Mouse (Mus musculus) heart, adult 2 months (tissue): ENCODE measurements around the gene Grcc10. TPM values are rescaled to one million over a fixed set of nuclear protein-coding genes. Genes with fewer than 3 reads are reported as not detected.

ENCODE experiments used
- DNase-seq, 2 experiments: peaks; one replicate each; pipeline ENCODE4 v3.0.0; 2021
- H3K27ac ChIP-seq: fragments of 200-600 bp; 2 replicates; pipeline ENCODE4 v1.8.1; 2022
- H3K27me3 ChIP-seq: fragments of 200-500 bp; 2 replicates; pipeline ENCODE4 v1.6.1; 2012; ENCODE audit warnings: mild to moderate bottlenecking, low read length, inconsistent platforms, mixed read lengths; ENCODE audit not compliant: control insufficient read depth, insufficient read depth
- H3K36me3 ChIP-seq: fragments of 200-500 bp; 2 replicates; pipeline ENCODE4 v1.6.1; 2012; ENCODE audit warnings: low read length, inconsistent platforms; ENCODE audit not compliant: control insufficient read depth, insufficient read depth
- H3K4me1 ChIP-seq: fragments of 200-500 bp; 2 replicates; pipeline ENCODE4 v1.6.1; 2011; ENCODE audit warnings: low read length; ENCODE audit not compliant: control insufficient read depth, insufficient read depth
- H3K4me3 ChIP-seq: fragments of 200-600 bp; 2 replicates; pipeline ENCODE4 v1.8.1; 2022
- H3K79me2 ChIP-seq: fragments of 200-500 bp; replicated peaks from 2 replicates; pipeline ENCODE4 v1.6.1; 2012; ENCODE audit warnings: mild to moderate bottlenecking, inconsistent platforms, low read length, moderate library complexity, mixed read lengths; ENCODE audit not compliant: control insufficient read depth, insufficient read depth
- H3K9ac ChIP-seq: fragments of 200-500 bp; 2 replicates; pipeline ENCODE4 v1.6.1; 2012; ENCODE audit warnings: low read depth, mild to moderate bottlenecking, control low read depth, inconsistent platforms, low read length, mixed read lengths
- CTCF ChIP-seq: fragments of 200-600 bp; IDR thresholded peaks from 2 replicates; pipeline ENCODE4 v1.8.1; 2022; ENCODE audit warnings: antibody characterized with exemption, mild to moderate bottlenecking, moderate library complexity
- EP300 ChIP-seq: fragments of 200-500 bp; IDR thresholded peaks from 2 replicates; pipeline ENCODE4 v1.6.1; 2011; ENCODE audit warnings: low read depth, low read length, control low read depth; ENCODE audit not compliant: insufficient read depth
- POLR2A ChIP-seq: fragments of 200-500 bp; IDR thresholded peaks from 2 replicates; pipeline ENCODE4 v1.6.1; 2011; ENCODE audit warnings: mild to moderate bottlenecking, low read depth, low read length, control low read depth; ENCODE audit not compliant: insufficient read depth
- whole genome bisulfite sequencing: fragments of 180-500 bp; shearing (Covaris S2); methylation state at CpG from one replicate; pipeline ENCODE4 v1.1.7; 2018; 5-methylcytosine and 5-hydroxymethylcytosine counted together
- intact Hi-C: fragments of 180-260 bp; cut with DNase I; formaldehyde crosslinking; loops from one replicate; pipeline ENCODE4 v1.15.1; 2025
- polyA plus RNA-seq: library from polyadenylated mRNA; depleted of rRNA; stranded (reverse); fragments of >200 nt; gene quantifications from 2 replicates; pipeline ENCODE4 v1.2.3, GENCODE M21; 2012
- total RNA-seq, 2 experiments: library from RNA; stranded (reverse); gene quantifications; 2 replicates each; pipeline ENCODE4 v1.2.3; 2021

Grcc10 gene
- total and polyA plus RNA-seq, 3 experiments, result 280 to 314 (median 296) TPM

- Histone ChIP-seq H3K4me1 (no peaks in the 10 kb centered on the region), H3K4me3 (no peak overlapping the region), H3K27ac (no peak overlapping the region), H3K27me3 (no peaks in the 10 kb centered on the region), H3K9ac (no peak overlapping the region), H3K79me2 (no peaks in the 10 kb centered on the region), H3K36me3 (no peaks in the 10 kb centered on the region)
- TF ChIP-seq POLR2A (no peak), CTCF (no peak), EP300 (no peak)
- 88% methylated on average over 7 of the region's 7 CpGs for WGBS
- intact Hi-C loops, result no loop called here
- DNase-seq, result no peak
Observed at GRCm38 (mm10) chr6:124731038-124731437, 10.1 kb downstream of the Grcc10 start.

GRCm38 (mm10) chr6:124729850-124730705, 11.1 kb downstream of the Grcc10 start:
- Histone ChIP-seq H3K79me2 (no peaks in the 10 kb centered on the region), H3K4me3 (no peak overlapping the region), H3K27me3 (no peaks in the 10 kb centered on the region), H3K9ac (no peak overlapping the region), H3K27ac (no peak overlapping the region), H3K36me3 (no peaks in the 10 kb centered on the region), H3K4me1 (no peaks in the 10 kb centered on the region)
- peak in 1 of 2 experiments; percentile 48 for DNase-seq
- 46% methylated on average over 8 of the region's 8 CpGs for WGBS
- TF ChIP-seq POLR2A (no peak), EP300 (no peak), CTCF (no peak)
- intact Hi-C loops, result no loop called here

GRCm38 (mm10) chr6:124728621-124729020, 12.6 kb downstream of the Grcc10 start:
- no peak overlapping the region for H3K4me3 ChIP-seq
- intact Hi-C loops, result no loop called here
- no peak for DNase-seq
- no peaks in the 10 kb centered on the region for H3K79me2 ChIP-seq
- no peaks in the 10 kb centered on the region for H3K27me3 ChIP-seq
- WGBS, result 83% methylated on average over 10 of the region's 10 CpGs
- no peaks in the 10 kb centered on the region for H3K36me3 ChIP-seq
- H3K9ac ChIP-seq, result no peak overlapping the region
- no peaks in the 10 kb centered on the region for H3K4me1 ChIP-seq
- TF ChIP-seq CTCF (no peak), POLR2A (no peak), EP300 (no peak)
- no peak overlapping the region for H3K27ac ChIP-seq

- WGBS, result 81% methylated on average over 10 of the region's 10 CpGs
Observed at GRCm38 (mm10) chr6:124724472-124724871, 16.7 kb downstream of the Grcc10 start.

GRCm38 (mm10) chr6:124723541-124723940, 17.6 kb downstream of the Grcc10 start:
- DNase-seq, result no peak
- Histone ChIP-seq H3K4me3 (no peak overlapping the region), H3K79me2 (no peaks in the 10 kb centered on the region), H3K27me3 (no peaks in the 10 kb centered on the region), H3K4me1 (no peaks in the 10 kb centered on the region; the same call in 1 of the 2 replicates), H3K9ac (no peak overlapping the region), H3K36me3 (no peaks in the 10 kb centered on the region), H3K27ac (no peak overlapping the region)
- 46% methylated on average over 8 of the region's 8 CpGs for WGBS
- intact Hi-C loops, result no loop called here
- TF ChIP-seq POLR2A, result no peak
- TF ChIP-seq EP300, result no peak
- no peak for TF ChIP-seq CTCF

More at GRCm38 (mm10) chr6:124724472-124724871, 16.7 kb downstream of the Grcc10 start:
- Histone ChIP-seq H3K4me3 (no peak overlapping the region), H3K27ac (no peak overlapping the region), H3K27me3 (no peaks in the 10 kb centered on the region), H3K79me2 (no peaks in the 10 kb centered on the region), H3K4me1 (no peaks in the 10 kb centered on the region; the same call in 1 of the 2 replicates), H3K9ac (no peak overlapping the region), H3K36me3 (no peaks in the 10 kb centered on the region)
- TF ChIP-seq EP300 (no peak), CTCF (no peak), POLR2A (no peak)
- DNase-seq, result no peak
- intact Hi-C loops, result no loop called here

- peak; percentile 20 for TF ChIP-seq CTCF
- no peak for TF ChIP-seq POLR2A
- 63% methylated on average over 6 of the region's 6 CpGs for WGBS
- Histone ChIP-seq H3K4me3 (no peak overlapping the region), H3K27me3 (no peaks in the 10 kb centered on the region), H3K27ac (no peak overlapping the region), H3K4me1 (no peaks in the 10 kb centered on the region; the same call in 1 of the 2 replicates), H3K36me3 (no peaks in the 10 kb centered on the region), H3K9ac (no peak overlapping the region), H3K79me2 (no peaks in the 10 kb centered on the region)
- no peak for DNase-seq
- intact Hi-C loops, result no loop called here
Observed at GRCm38 (mm10) chr6:124722876-124723473, 18.2 kb downstream of the Grcc10 start.
